Mouse (Mus musculus): ENCODE data around the gene Esrp2.

- TF ChIP-seq CTCF (conservative IDR thresholded peaks at IDR 0.05; ENCODE audit: insufficient read depth, insufficient read length, low read depth, low read length) (no peak), POLR2A (IDR thresholded peaks at IDR 0.05; ENCODE audit: low read depth, low read length) (no peak)
Observed at GRCm38 (mm10) chr8:106151041-106151440, 14.3 kb upstream of the Esrp2 start.

Data from kidney, adult 2 months (tissue).